10 mouse cellular contexts compared by ENCODE assay signal in the genomic region with DNA sequence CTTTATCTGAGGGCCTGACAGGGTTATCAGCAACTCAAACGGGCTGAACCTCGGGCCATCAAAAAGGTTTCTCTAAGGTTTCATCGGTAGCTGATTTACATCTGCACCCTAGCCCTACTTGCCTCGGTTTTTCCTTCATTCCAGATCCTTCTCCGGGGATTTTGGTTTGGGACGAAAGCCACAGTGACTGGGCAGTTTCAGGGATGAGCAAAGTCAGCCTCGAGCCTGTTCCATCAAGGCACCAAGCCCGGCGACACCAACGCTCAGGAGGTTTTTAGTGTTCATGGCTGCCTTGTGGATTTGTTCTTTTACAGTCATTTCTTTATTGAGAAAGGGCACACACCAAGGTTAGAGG.
DNase-seq lines count a peak whose midpoint lies in the region; ATAC-seq lines count a peak whose summit lies in the region.
"Had no signal": no experiment of that assay in that cellular context is flagged by ENCODE, and none has a peak within 500 bp of the region (broad histone marks: within the 10 kb centered on the region; RNA-seq: fewer than 3 reads in every experiment).

No protein-coding gene starts in this region.

- DNase-seq in heart, postnatal 36 days = no peak
- DNase-seq in adipocyte (ENCODE audit: low spot score) = peak; percentile 55
- no peak for DNase-seq in hindbrain, embryonic 14.5 days (ENCODE audit: low spot score)
- DNase-seq in left cerebral cortex, adult 8-10 months (ENCODE audit: low spot score in 2 of 2) = no peak
- DNase-seq in ovary, adult 18-20 months (ENCODE audit: low spot score) = no peak
- no peak for DNase-seq in lung, postnatal 4 days
- DNase-seq: cerebellum, adult 2 months; right cerebral cortex, postnatal 4 days had no signal

- H3K36me3 ChIP-seq in heart, embryonic 11.5 days (ENCODE audit: control insufficient read depth, insufficient read depth, low read length) = no peaks in the 10 kb centered on the region
- no peaks in the 10 kb centered on the region for H3K36me3 ChIP-seq in hindbrain, embryonic 14.5 days (replicated peaks; ENCODE audit: control insufficient read depth, insufficient read depth)
- H3K36me3 ChIP-seq in midbrain, embryonic 13.5 days = no peaks in the 10 kb centered on the region

- intact Hi-C loops in heart, postnatal 36 days (cut with DNase I) = no loop called here

- no peaks in the 10 kb centered on the region for H3K27me3 ChIP-seq in heart, embryonic 11.5 days (ENCODE audit: control insufficient read depth, insufficient read depth, low read length)
- peaks cover 24% of the 10 kb centered on the region for H3K27me3 ChIP-seq in hindbrain, embryonic 14.5 days (ENCODE audit: control insufficient read depth, insufficient read depth, low read length)
- H3K27me3 ChIP-seq in midbrain, embryonic 13.5 days = peaks cover 75% of the 10 kb centered on the region

- peak overlapping the region; percentile 73 for H3K4me2 ChIP-seq in heart, embryonic 11.5 days
- peak overlapping the region; percentile 42 for H3K4me2 ChIP-seq in hindbrain, embryonic 14.5 days (replicated peaks)
- peak overlapping the region; percentile 50 for H3K4me2 ChIP-seq in midbrain, embryonic 13.5 days (replicated peaks)

- H3K9me3 ChIP-seq in heart, embryonic 11.5 days (replicated peaks; ENCODE audit: control insufficient read depth, low read length) = no peaks in the 10 kb centered on the region
- H3K9me3 ChIP-seq in hindbrain, embryonic 14.5 days (ENCODE audit: control insufficient read depth, low read length) = no peaks in the 10 kb centered on the region
- no peaks in the 10 kb centered on the region for H3K9me3 ChIP-seq in midbrain, embryonic 13.5 days

- H3K4me3 ChIP-seq in heart, embryonic 11.5 days (ENCODE audit: low read depth, low read length) = peak overlapping the region; percentile 36
- H3K4me3 ChIP-seq in hindbrain, embryonic 14.5 days (replicated peaks; ENCODE audit: low read length) = no peak overlapping the region
- H3K4me3 ChIP-seq in midbrain, embryonic 13.5 days (replicated peaks) = peak overlapping the region; percentile 26; the same call in 1 of the 2 replicates

- 11% methylated on average over 10 of the region's 10 CpGs for WGBS in heart, embryonic 11.5 days (ENCODE audit: insufficient replicate concordance)
- 6% methylated on average over 10 of the region's 10 CpGs for WGBS in hindbrain, embryonic 14.5 days
- 5% methylated on average over 10 of the region's 10 CpGs for WGBS in midbrain, embryonic 13.5 days

- peak overlapping the region; percentile 72 for H3K27ac ChIP-seq in heart, embryonic 11.5 days (ENCODE audit: low read depth, low read length)
- peak overlapping the region; percentile 66; the same call in 1 of the 2 replicates for H3K27ac ChIP-seq in hindbrain, embryonic 14.5 days
- H3K27ac ChIP-seq in midbrain, embryonic 13.5 days = no peak overlapping the region

- peaks cover 16% of the 10 kb centered on the region; the same call in 1 of the 2 replicates for H3K4me1 ChIP-seq in heart, embryonic 11.5 days (ENCODE audit: control insufficient read depth, insufficient read depth, low read length)
- peaks cover 18% of the 10 kb centered on the region for H3K4me1 ChIP-seq in hindbrain, embryonic 14.5 days (replicated peaks; ENCODE audit: control insufficient read depth, insufficient read depth, low read length)
- peaks cover 35% of the 10 kb centered on the region for H3K4me1 ChIP-seq in midbrain, embryonic 13.5 days (replicated peaks)

- no peak for ATAC-seq in heart, embryonic 11.5 days (replicated peaks; ENCODE audit: insufficient number of reproducible peaks, low FRiP score, low TSS enrichment)
- no peak for ATAC-seq in hindbrain, embryonic 14.5 days (ENCODE audit: low FRiP score)
- no peak for ATAC-seq in midbrain, embryonic 13.5 days

- peak overlapping the region; percentile 62; the same call in 1 of the 2 replicates for H3K9ac ChIP-seq in heart, embryonic 11.5 days (ENCODE audit: low read depth, low read length)
- H3K9ac ChIP-seq in hindbrain, embryonic 14.5 days = no peak overlapping the region
- no peak overlapping the region for H3K9ac ChIP-seq in midbrain, embryonic 13.5 days (replicated peaks)
